Mouse (Mus musculus) lung, embryonic 14.5 days (tissue): Measurements from ENCODE around the gene Romo1. TPM values are rescaled to one million over a fixed set of nuclear protein-coding genes. Genes with fewer than 3 reads are reported as not detected.

Source experiments
- ATAC-seq: fragments of 200-750 bp; cut with Nextera tagmentation; 2 replicates; pipeline ENCODE4 v1.8.0; 2017; ENCODE audit warnings: mild to moderate bottlenecking, moderate TSS enrichment, moderate library complexity; ENCODE audit not compliant: insufficient read depth
- DNase-seq: peaks from one replicate; pipeline ENCODE4 v3.0.0-alpha.2; 2015
- H3K27ac ChIP-seq: fragments of 300-500 bp; sonication (generic); 2 replicates; pipeline ENCODE4 v1.5.1; 2014; ENCODE audit warnings: low read depth, mild to moderate bottlenecking, moderate library complexity
- H3K27me3 ChIP-seq: fragments of 300-500 bp; sonication (generic); 2 replicates; pipeline ENCODE4 v1.6.1; 2014; ENCODE audit warnings: low read length, control low read depth; ENCODE audit not compliant: insufficient read depth
- H3K36me3 ChIP-seq: fragments of 300-500 bp; sonication (generic); 2 replicates; pipeline ENCODE4 v1.6.1; 2014; ENCODE audit warnings: control low read depth; ENCODE audit not compliant: insufficient read depth
- H3K4me1 ChIP-seq: fragments of 300-500 bp; sonication (generic); 2 replicates; pipeline ENCODE4 v1.6.1; 2014; ENCODE audit warnings: antibody characterized with exemption, control low read depth; ENCODE audit not compliant: insufficient read depth
- H3K4me2 ChIP-seq: fragments of 300-500 bp; sonication (generic); 2 replicates; pipeline ENCODE4 v1.6.1; 2014; ENCODE audit warnings: mild to moderate bottlenecking
- H3K4me3 ChIP-seq: fragments of 300-500 bp; sonication (generic); 2 replicates; pipeline ENCODE4 v1.5.1; 2014; ENCODE audit warnings: low read depth, low read length
- H3K9ac ChIP-seq: fragments of 300-500 bp; sonication (generic); 2 replicates; pipeline ENCODE4 v1.6.1; 2014
- H3K9me3 ChIP-seq: fragments of 300-500 bp; sonication (generic); 2 replicates; pipeline ENCODE4 v1.6.1; 2016; ENCODE audit warnings: low read depth, low read length, control low read depth
- CTCF ChIP-seq: IDR thresholded peaks from 2 replicates; pipeline ENCODE4 v1.5.1; 2016; ENCODE audit warnings: antibody characterized with exemption, low read depth
- WGBS: fragments of 180-500 bp; shearing (Covaris S2); extraction: QIAGEN DNeasy Blood & Tissue Kit; methylation state at CpG from one replicate; pipeline ENCODE4 v1.1.7; 2014; 5-methylcytosine and 5-hydroxymethylcytosine counted together
- polyA plus RNA-seq: library from polyadenylated mRNA; unstranded; fragments of >200 nt; fragmentation: Nextera tagmentation; extraction: Ambion mirVana; gene quantifications from 2 replicates; pipeline ENCODE4 v1.2.1, GENCODE M21; 2014

Romo1 gene
- polyA plus RNA-seq, 1 experiment from 2014 or later = 396 TPM

GRCm38 (mm10) chr2:156191540-156191939 is 47.7 kb downstream of the Romo1 start:
- H3K27me3 ChIP-seq = no peaks in the 10 kb centered on the region
- ATAC-seq (no peak), DNase-seq (no peak)
- 0 out of 2 replicates have a peak, but pooled peaks have one; percentile 17 for TF ChIP-seq CTCF
- H3K9ac ChIP-seq = no peak overlapping the region
- no peak overlapping the region for H3K4me2 ChIP-seq
- H3K36me3 ChIP-seq = no peaks in the 10 kb centered on the region
- H3K9me3 ChIP-seq = no peaks in the 10 kb centered on the region
- no peak overlapping the region for H3K27ac ChIP-seq
- no peaks in the 10 kb centered on the region for H3K4me1 ChIP-seq
- H3K4me3 ChIP-seq = no peak overlapping the region
- WGBS = 93% methylated on average over 2 of the region's 2 CpGs

DNA sequence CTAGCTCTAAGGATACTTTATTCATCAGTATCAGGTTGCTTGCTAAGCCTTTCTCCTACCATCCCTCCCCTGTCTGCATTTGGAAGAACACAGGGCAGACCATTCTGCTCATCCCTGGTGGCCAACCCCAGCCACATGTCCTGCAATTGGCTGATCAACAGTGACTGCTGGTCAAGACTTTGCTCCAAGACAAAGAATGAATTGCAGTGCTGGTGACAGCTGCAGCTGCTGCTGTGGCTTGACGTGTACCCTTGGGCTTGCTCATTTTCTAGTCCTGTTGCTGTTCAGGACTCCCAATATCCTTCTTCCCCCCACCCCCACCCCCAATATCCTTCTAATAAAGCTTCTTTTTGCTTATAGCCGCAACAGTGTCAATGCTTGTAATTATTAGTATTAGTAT is 48.2 kb downstream of the Romo1 start:
- no peak for ATAC-seq
- Histone ChIP-seq H3K9me3 (no peaks in the 10 kb centered on the region), H3K36me3 (no peaks in the 10 kb centered on the region), H3K4me3 (no peak overlapping the region), H3K27ac (no peak overlapping the region), H3K9ac (no peak overlapping the region), H3K4me1 (no peaks in the 10 kb centered on the region), H3K4me2 (no peak overlapping the region), H3K27me3 (no peaks in the 10 kb centered on the region)
- no peak for DNase-seq
- TF ChIP-seq CTCF = no peak
- 74% methylated on average over 2 of the region's 2 CpGs for WGBS

GRCm38 (mm10) chr2:156193066-156193862 is 49.4 kb downstream of the Romo1 start:
- H3K9me3 ChIP-seq = no peaks in the 10 kb centered on the region
- WGBS = 70% methylated on average over 3 of the region's 3 CpGs
- TF ChIP-seq CTCF = no peak

GRCm38 (mm10) chr2:156194571-156194970 is 50.7 kb downstream of the Romo1 start:
- Histone ChIP-seq H3K27me3 (no peaks in the 10 kb centered on the region), H3K9ac (no peak overlapping the region), H3K4me1 (peaks cover 7% of the 10 kb centered on the region), H3K4me2 (no peak overlapping the region), H3K36me3 (0 out of 2 replicates have a peak, but pooled peaks cover 4% of the 10 kb centered on the region), H3K27ac (no peak overlapping the region), H3K9me3 (no peaks in the 10 kb centered on the region), H3K4me3 (no peak overlapping the region)
- no peak for DNase-seq
- no peak for TF ChIP-seq CTCF
- no peak for ATAC-seq

More at GRCm38 (mm10) chr2:156193066-156193862, 49.4 kb downstream of the Romo1 start:
- Histone ChIP-seq H3K27ac (no peak overlapping the region), H3K27me3 (no peaks in the 10 kb centered on the region), H3K36me3 (no peaks in the 10 kb centered on the region), H3K9ac (no peak overlapping the region), H3K4me3 (no peak overlapping the region), H3K4me2 (no peak overlapping the region), H3K4me1 (0 out of 2 replicates have a peak, but pooled peaks cover 3% of the 10 kb centered on the region)
- no peak for DNase-seq
- no peak for ATAC-seq

Other genes starting within 250 kb of the Romo1 start
- 52.0 and 52.9 TPM in 2 replicates for gene Uqcc1, start 213.7 kb upstream of the Romo1 start, polyA plus RNA-seq
- not detected in 2 replicates for gene Gm15557, start 203.3 kb upstream of the Romo1 start, polyA plus RNA-seq
- 0.34 and 0.41 TPM in 2 replicates for gene Gdf5, start 198.7 kb upstream of the Romo1 start, polyA plus RNA-seq
- 23.5 and 24.6 TPM in 2 replicates for gene Cep250, start 187.6 kb upstream of the Romo1 start, polyA plus RNA-seq
- gene 6430550D23Rik, start 136.1 kb upstream of the Romo1 start, polyA plus RNA-seq = 0.51 and 1.9 TPM in 2 replicates
- gene Ergic3, start 136.0 kb upstream of the Romo1 start, polyA plus RNA-seq = 219 and 239 TPM in 2 replicates
- gene Fer1l4, start 91.1 kb upstream of the Romo1 start, polyA plus RNA-seq = not detected in 2 replicates
- gene Spag4, start 78.9 kb upstream of the Romo1 start, polyA plus RNA-seq = 3.2 and 3.9 TPM in 2 replicates
- gene Cpne1, start 32.1 kb upstream of the Romo1 start, polyA plus RNA-seq = 66.7 and 70.2 TPM in 2 replicates
- gene Rbm12, start 32.1 kb upstream of the Romo1 start, polyA plus RNA-seq = 36.9 and 41.2 TPM in 2 replicates
- gene Gm28036, start 16.9 kb upstream of the Romo1 start, polyA plus RNA-seq = 11.0 and 16.6 TPM in 2 replicates
- 37.5 and 40.9 TPM in 2 replicates for gene Nfs1, start 147 bp downstream of the Romo1 start, polyA plus RNA-seq
- 563 and 569 TPM in 2 replicates for gene Rbm39, start 36.2 kb downstream of the Romo1 start, polyA plus RNA-seq
- gene Phf20, start 52.4 kb downstream of the Romo1 start, polyA plus RNA-seq = 73.6 and 77.3 TPM in 2 replicates
- 3.5 and 3.9 TPM in 2 replicates for gene Cnbd2, start 168.3 kb downstream of the Romo1 start, polyA plus RNA-seq
- 61.0 and 66.3 TPM in 2 replicates for gene Scand1, start 168.7 kb downstream of the Romo1 start, polyA plus RNA-seq